Mouse (Mus musculus) c-Kit-positive CD71-positive TER-119-negative erythroid progenitor cells, embryonic 14.5 days (primary cell): ENCODE data around the gene Rap2c.

Source experiments
- DNase-seq: peaks from one replicate; pipeline ENCODE4 v3.0.0-alpha.2; 2013; ENCODE audit warnings: low read depth

Gene Rap2c

GRCm38 (mm10) chrX:51017851-51018785 is at the start of gene Rap2c:
Rap2c (minus strand) TSS chrX:51018018.
- DNase-seq: peak; percentile 47

- DNase-seq: no peak
Measured at GRCm38 (mm10) chrX:51066539-51067286, 48.9 kb upstream of the Rap2c start.

- DNase-seq: peak; percentile 20
Measured at GRCm38 (mm10) chrX:51065773-51066172, 48.0 kb upstream of the Rap2c start.

- no peak for DNase-seq
Measured at GRCm38 (mm10) chrX:51065158-51065664, 47.4 kb upstream of the Rap2c start.

- no peak for DNase-seq
Measured at GRCm38 (mm10) chrX:51060220-51060619, 42.4 kb upstream of the Rap2c start.

GRCm38 (mm10) chrX:51058741-51059140 is 40.9 kb upstream of the Rap2c start:
- DNase-seq: no peak

- DNase-seq: no peak
Measured at GRCm38 (mm10) chrX:51058317-51058716, 40.5 kb upstream of the Rap2c start.

GRCm38 (mm10) chrX:51051680-51052461 is 34.1 kb upstream of the Rap2c start:
- no peak for DNase-seq

- DNase-seq: no peak
Measured at GRCm38 (mm10) chrX:51035678-51036209, 17.9 kb upstream of the Rap2c start.

GRCm38 (mm10) chrX:51019884-51020283 is 2.1 kb upstream of the Rap2c start:
- peak; percentile 29 for DNase-seq

- peak; percentile 63 for DNase-seq
Measured at GRCm38 (mm10) chrX:51018786-51019179, 965 bp upstream of the Rap2c start.

- DNase-seq: no peak
Measured at GRCm38 (mm10) chrX:51016926-51017325, 892 bp downstream of the Rap2c start.

GRCm38 (mm10) chrX:51012280-51012679 is 5.5 kb downstream of the Rap2c start:
- DNase-seq: no peak

- DNase-seq: no peak
Measured at GRCm38 (mm10) chrX:51010323-51010722, 7.5 kb downstream of the Rap2c start.

- no peak for DNase-seq
Measured at GRCm38 (mm10) chrX:51000791-51001190, 17.0 kb downstream of the Rap2c start.

- no peak for DNase-seq
Measured at GRCm38 (mm10) chrX:50995310-50995709, 22.5 kb downstream of the Rap2c start.

GRCm38 (mm10) chrX:50991324-50991723 is 26.5 kb downstream of the Rap2c start:
- DNase-seq: no peak

- DNase-seq: no peak
Measured at GRCm38 (mm10) chrX:50989940-50990339, 27.9 kb downstream of the Rap2c start.

- no peak for DNase-seq
Measured at GRCm38 (mm10) chrX:50988581-50988980, 29.2 kb downstream of the Rap2c start.

- no peak for DNase-seq
Measured at GRCm38 (mm10) chrX:50978428-50978827, 39.4 kb downstream of the Rap2c start.

GRCm38 (mm10) chrX:50972145-50972544 is 45.7 kb downstream of the Rap2c start:
- no peak for DNase-seq

- DNase-seq: no peak
Measured at GRCm38 (mm10) chrX:50969907-50970306, 47.9 kb downstream of the Rap2c start.
